ENCODE assay signal across 3 mouse cellular contexts in the genomic region with DNA sequence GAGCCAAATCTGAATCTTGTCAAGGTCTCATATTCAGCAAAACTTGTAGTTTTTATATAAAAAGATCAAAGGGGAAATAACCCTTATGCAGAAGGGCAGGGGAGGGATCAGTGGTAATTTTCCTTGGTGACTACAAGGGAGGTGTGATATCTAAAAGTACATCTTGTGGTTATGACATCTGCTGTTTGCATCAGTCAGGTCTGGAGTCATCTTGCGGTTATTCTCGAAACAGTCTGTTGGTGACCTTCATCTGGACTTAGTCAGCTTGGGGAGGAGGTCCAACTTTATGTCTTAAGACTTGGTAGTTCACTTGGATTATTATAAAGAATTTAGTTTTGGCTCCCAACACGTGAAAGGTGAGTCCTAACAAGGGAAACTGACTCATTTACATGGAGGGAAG.
DNase-seq lines count a peak whose midpoint lies in the region; TF ChIP-seq lines count a peak whose summit lies in the region.
"Not testable (repeated sequence)": the region's sequence is repeated elsewhere in the genome, so short reads cannot be mapped to it uniquely, and the experiment has no call there.

No protein-coding gene starts in this region.

- TF ChIP-seq POLR2A in myocyte (IDR thresholded peaks at IDR 0.05; ENCODE audit: insufficient read length, low read depth), result not testable (repeated sequence)

- not testable (repeated sequence) for H3K79me2 ChIP-seq in C2C12 (ENCODE audit: control insufficient read depth, insufficient read depth); myocyte (ENCODE audit: control insufficient read depth, insufficient read depth)

- H3K4me3 ChIP-seq in C2C12 (ENCODE audit: insufficient read depth, poor library complexity, severe bottlenecking); myocyte: not testable (repeated sequence)

- DNase-seq in 416B (ENCODE audit: low read depth), result peak; percentile 30

- not testable (repeated sequence) for H3ac ChIP-seq in C2C12 (ENCODE audit: control insufficient read depth, insufficient read length, low read depth); myocyte (ENCODE audit: control insufficient read depth, insufficient read length)

- H3K4me2 ChIP-seq in myocyte (ENCODE audit: low read depth), result peak overlapping the region; percentile 60

- H3K36me3 ChIP-seq in C2C12 (ENCODE audit: control insufficient read depth, insufficient read depth); myocyte (ENCODE audit: control insufficient read depth, insufficient read depth): not testable (repeated sequence)

- not testable (repeated sequence) for TF ChIP-seq CTCF in C2C12 (IDR thresholded peaks at IDR 0.05; ENCODE audit: control insufficient read depth, insufficient read depth, insufficient read length)

- not testable (repeated sequence) for H3K27me3 ChIP-seq in C2C12 (ENCODE audit: control insufficient read depth, insufficient read depth, insufficient read length); myocyte (ENCODE audit: control insufficient read depth, insufficient read depth, insufficient read length)

- H3K79me3 ChIP-seq in C2C12 (ENCODE audit: low read depth), result not testable (repeated sequence)

TF ChIP-seq in C2C12, 6 proteins besides CTCF, POLR2A, EP300 and RAD21:
- TF ChIP-seq CEBPB (IDR thresholded peaks at IDR 0.05; ENCODE audit: low read depth), result peak; percentile 39
- peak; percentile 68 for TF ChIP-seq MYOD1 (IDR thresholded peaks at IDR 0.05; ENCODE audit: control insufficient read depth, insufficient read length, low read depth)

TF ChIP-seq in myocyte, 11 proteins besides CTCF, POLR2A, EP300 and RAD21:
- TF ChIP-seq MYOD1 (IDR thresholded peaks at IDR 0.05; ENCODE audit: control insufficient read depth in 1 of 3, insufficient read length in 2 of 3, low read depth in 2 of 3) (peak in 2 of 3 experiments; percentile 19 to 21), CEBPB (IDR thresholded peaks at IDR 0.05; ENCODE audit: insufficient read depth, poor library complexity, severe bottlenecking) (peak; percentile 73), MYOG (IDR thresholded peaks at IDR 0.05; ENCODE audit: control insufficient read depth in 1 of 3, insufficient read depth in 1 of 3, insufficient read length in 2 of 3, low read depth in 2 of 3) (peak in 1 of 3 experiments; percentile 59)
